Mouse (Mus musculus) kidney, postnatal 36 days (tissue): Measurements from ENCODE around the gene Hist2h3b.
"Not testable (repeated sequence)": the region's sequence is repeated elsewhere in the genome, so short reads cannot be mapped to it uniquely, and the experiment has no call there.

Source experiments
- DNase-seq, 2 experiments: peaks; one replicate each; pipeline ENCODE4 v3.0.0; 2021 to 2022; ENCODE audit warnings: mixed read lengths in 2 of 2

Gene Hist2h3b

GRCm38 (mm10) chr3:96268051-96268775 lies at the start of gene Hist2h3b:
Gene Hist2h3b, plus strand, starts transcription at chr3:96268654.
- peak; percentile 79 to 87 for DNase-seq

- peak in 1 of 2 experiments; percentile 31 for DNase-seq
These were observed 49.2 kb upstream of the Hist2h3b start for GRCm38 (mm10) chr3:96219191-96219641.

- DNase-seq, result peak; percentile 75 to 89
These were observed 48.8 kb upstream of the Hist2h3b start, which contains the start of the genes Bola1 and Hist2h2ab for GRCm38 (mm10) chr3:96219661-96220130. Gene Bola1, minus strand, starts transcription at chr3:96219709. Gene Hist2h2ab, plus strand, starts transcription at chr3:96219865.

GRCm38 (mm10) chr3:96220131-96220764 lies 48.2 kb upstream of the Hist2h3b start:
- DNase-seq, result not testable (repeated sequence)

GRCm38 (mm10) chr3:96220765-96221639 lies 47.5 kb upstream of the Hist2h3b start, which contains the start of the genes Hist2h2ac and Hist2h2be:
Gene Hist2h2ac, minus strand, starts transcription at chr3:96220880.
Gene Hist2h2be, plus strand, starts transcription at chr3:96221119.
- DNase-seq, result peak; percentile 84 to 95

GRCm38 (mm10) chr3:96221640-96222038 lies 46.8 kb upstream of the Hist2h3b start:
- DNase-seq, result peak in 1 of 2 experiments; percentile 32

- DNase-seq, result no peak
These were observed 45.7 kb upstream of the Hist2h3b start for GRCm38 (mm10) chr3:96222774-96223173.

GRCm38 (mm10) chr3:96225421-96225820 lies 43.0 kb upstream of the Hist2h3b start:
- DNase-seq, result peak in 1 of 2 experiments; percentile 33

GRCm38 (mm10) chr3:96226695-96227648 lies 41.5 kb upstream of the Hist2h3b start:
- no peak for DNase-seq

GRCm38 (mm10) chr3:96228828-96229227 lies 39.6 kb upstream of the Hist2h3b start:
- DNase-seq, result no peak

GRCm38 (mm10) chr3:96230404-96230803 lies 38.0 kb upstream of the Hist2h3b start:
- DNase-seq, result no peak

- DNase-seq, result no peak
These were observed 37.3 kb upstream of the Hist2h3b start for GRCm38 (mm10) chr3:96230910-96231757.

- no peak for DNase-seq
These were observed 36.7 kb upstream of the Hist2h3b start for GRCm38 (mm10) chr3:96231758-96232120.

GRCm38 (mm10) chr3:96234914-96235313 lies 33.5 kb upstream of the Hist2h3b start:
- no peak for DNase-seq

GRCm38 (mm10) chr3:96235836-96236235 lies 32.6 kb upstream of the Hist2h3b start:
- DNase-seq, result no peak

- no peak for DNase-seq
These were observed 31.6 kb upstream of the Hist2h3b start for GRCm38 (mm10) chr3:96236834-96237334.

- no peak for DNase-seq
These were observed 31.0 kb upstream of the Hist2h3b start for GRCm38 (mm10) chr3:96237335-96237903.

GRCm38 (mm10) chr3:96237904-96238511 lies 30.4 kb upstream of the Hist2h3b start:
- no peak for DNase-seq
